In the genomic region with DNA sequence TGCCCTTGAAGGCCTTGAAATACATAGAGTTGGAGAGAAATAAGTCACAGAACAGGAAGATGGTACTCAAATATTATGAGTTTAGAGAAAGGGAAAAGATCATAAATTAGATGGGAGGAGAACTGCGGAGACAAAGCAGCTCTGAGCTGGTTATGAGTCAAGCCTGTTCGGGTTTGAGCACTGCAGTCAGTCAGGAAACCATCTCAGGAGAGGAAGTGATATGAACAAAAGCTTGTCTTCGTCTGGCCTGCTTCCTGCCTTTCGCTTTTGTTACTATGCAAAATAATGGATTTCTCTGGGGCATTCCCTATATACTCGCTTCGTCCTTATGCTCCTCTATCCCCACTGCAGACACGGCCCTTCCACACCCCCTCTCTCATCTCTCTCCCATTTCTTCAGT, we compare ENCODE assay signal across 19 mouse cellular contexts.
DNase-seq lines count a peak whose midpoint lies in the region; ATAC-seq and TF ChIP-seq lines count a peak whose summit lies in the region.
"Had no signal": no experiment of that assay in that cellular context is flagged by ENCODE, and none has a peak within 500 bp of the region (broad histone marks: within the 10 kb centered on the region; RNA-seq: fewer than 3 reads in every experiment).

No protein-coding gene starts in this region.

- H3K4me1 ChIP-seq in kidney, adult 2 months (ENCODE audit: control insufficient read depth, insufficient read depth, low read length): no peaks in the 10 kb centered on the region
- no peaks in the 10 kb centered on the region for H3K4me1 ChIP-seq in intestine, embryonic 15.5 days (replicated peaks)
- no peaks in the 10 kb centered on the region for H3K4me1 ChIP-seq in heart, adult 2 months (ENCODE audit: control insufficient read depth, insufficient read depth, low read length)

- TF ChIP-seq EP300 in heart, adult 2 months (IDR thresholded peaks at IDR 0.05; ENCODE audit: insufficient read depth, low read depth, low read length): no peak

- H3K36me3 ChIP-seq in kidney, adult 2 months (ENCODE audit: control insufficient read depth, insufficient read depth, low read length): no peaks in the 10 kb centered on the region
- H3K36me3 ChIP-seq in intestine, embryonic 15.5 days: no peaks in the 10 kb centered on the region
- no peaks in the 10 kb centered on the region for H3K36me3 ChIP-seq in heart, adult 2 months (ENCODE audit: control insufficient read depth, insufficient read depth, low read length)

- no peaks in the 10 kb centered on the region; the same call in 1 of the 2 replicates for H3K27me3 ChIP-seq in kidney, adult 2 months (replicated peaks; ENCODE audit: control insufficient read depth, insufficient read depth, low read length)
- H3K27me3 ChIP-seq in intestine, embryonic 15.5 days (replicated peaks): no peaks in the 10 kb centered on the region
- no peaks in the 10 kb centered on the region for H3K27me3 ChIP-seq in heart, adult 2 months (ENCODE audit: control insufficient read depth, insufficient read depth, low read length)

- H3K9me3 ChIP-seq in intestine, embryonic 15.5 days: no peaks in the 10 kb centered on the region

- peak; percentile 13 for DNase-seq in kidney, adult 2 months
- no peak for DNase-seq in kidney, postnatal 25 days
- peak; percentile 4 for DNase-seq in thymus, postnatal 25 days
- no peak for DNase-seq in thymus, postnatal 0 days (ENCODE audit: low spot score)
- DNase-seq in kidney, postnatal 14 days: peak; percentile 9
- DNase-seq in heart, adult 2 months: no peak
- DNase-seq in gastrocnemius, postnatal 14 days: no peak
- DNase-seq: cerebellum, adult 9-11 months; gastrocnemius, postnatal 36 days; heart, postnatal 36 days; layer of hippocampus, postnatal 36 days; liver; liver, postnatal 0 days; lung, postnatal 14 days had no signal

- H3K79me2 ChIP-seq in heart, adult 2 months (replicated peaks; ENCODE audit: control insufficient read depth, insufficient read depth, low read length): no peaks in the 10 kb centered on the region

- no peak for TF ChIP-seq CTCF in kidney, adult 2 months (conservative IDR thresholded peaks at IDR 0.05; ENCODE audit: insufficient read depth, insufficient read length, low read depth, low read length)
- no peak for TF ChIP-seq CTCF in heart, adult 2 months (IDR thresholded peaks at IDR 0.05)

- no peak overlapping the region for H3K27ac ChIP-seq in kidney, adult 2 months (ENCODE audit: insufficient read depth, low read depth, low read length)
- no peak overlapping the region for H3K27ac ChIP-seq in intestine, embryonic 15.5 days
- no peak overlapping the region for H3K27ac ChIP-seq in heart, adult 2 months
- H3K27ac ChIP-seq: hindbrain, postnatal 0 days had no signal

- no peak overlapping the region for H3K4me2 ChIP-seq in intestine, embryonic 15.5 days (replicated peaks)
- H3K4me2 ChIP-seq: heart, embryonic 11.5 days; midbrain, embryonic 11.5 days had no signal

- ATAC-seq in intestine, embryonic 15.5 days: no peak
- ATAC-seq: forebrain, embryonic 14.5 days; hindbrain, postnatal 0 days; liver, postnatal 0 days had no signal

- intact Hi-C loops in heart, adult 2 months (cut with DNase I): no loop called here
- intact Hi-C loops in gastrocnemius, postnatal 14 days (cut with DNase I; ENCODE audit: low total_unique reads): loop anchor here (5.0 kb wide), 1 partner anchor 483 kb away; no protein-coding TSS in a partner anchor

- WGBS in kidney, adult 2 months: 62% methylated on average over 7 of the region's 7 CpGs
- WGBS in intestine, embryonic 15.5 days: 64% methylated on average over 7 of the region's 7 CpGs
- WGBS in heart, adult 2 months: 38% methylated on average over 7 of the region's 7 CpGs

- H3K4me3 ChIP-seq in kidney, adult 2 months (ENCODE audit: insufficient read depth, low read depth, low read length): no peak overlapping the region
- no peak overlapping the region for H3K4me3 ChIP-seq in intestine, embryonic 15.5 days (replicated peaks)
- H3K4me3 ChIP-seq in heart, adult 2 months: no peak overlapping the region

- no peak for TF ChIP-seq POLR2A in kidney, adult 2 months (IDR thresholded peaks at IDR 0.05; ENCODE audit: low read depth, low read length)
- TF ChIP-seq POLR2A in heart, adult 2 months (IDR thresholded peaks at IDR 0.05; ENCODE audit: insufficient read depth, low read depth, low read length): no peak

- H3K9ac ChIP-seq in intestine, embryonic 15.5 days: no peak overlapping the region
- no peak overlapping the region for H3K9ac ChIP-seq in heart, adult 2 months (ENCODE audit: low read depth, low read length)
- H3K9ac ChIP-seq: liver, postnatal 0 days had no signal

Comparison
In these comparisons a context has a peak if more than half of its experiments do, and no peak if none do; other contexts are left out.
1. DNase-seq: peak in kidney, adult 2 months (single experiment), thymus, postnatal 25 days (single experiment) and kidney, postnatal 14 days (single experiment); none in kidney, postnatal 25 days (0 of 2), thymus, postnatal 0 days (single experiment), heart, adult 2 months (0 of 2) and gastrocnemius, postnatal 14 days (single experiment).